Mouse (Mus musculus) testis, adult 2 months (tissue): ENCODE measurements around the gene Glipr1l3. TPM values are rescaled to one million over a fixed set of nuclear protein-coding genes. Genes with fewer than 3 reads are reported as not detected.
"Not testable (repeated sequence)": the region's sequence is repeated elsewhere in the genome, so short reads cannot be mapped to it uniquely, and the experiment has no call there.

Experiments
- H3K27ac ChIP-seq: fragments of 200-500 bp; 2 replicates; pipeline ENCODE4 v1.5.1; 2012; ENCODE audit warnings: low read depth, low read length; ENCODE audit not compliant: control insufficient read depth, insufficient read depth
- H3K27me3 ChIP-seq: fragments of 200-500 bp; 2 replicates; pipeline ENCODE4 v1.6.1; 2012; ENCODE audit warnings: mild to moderate bottlenecking, low read length, moderate library complexity; ENCODE audit not compliant: control insufficient read depth, insufficient read depth
- H3K36me3 ChIP-seq: fragments of 200-500 bp; 2 replicates; pipeline ENCODE4 v1.6.1; 2012; ENCODE audit warnings: mild to moderate bottlenecking, low read length; ENCODE audit not compliant: control insufficient read depth, insufficient read depth
- H3K4me1 ChIP-seq: fragments of 200-500 bp; 2 replicates; pipeline ENCODE4 v1.6.1; 2012; ENCODE audit warnings: low read length; ENCODE audit not compliant: control insufficient read depth, insufficient read depth
- H3K4me3 ChIP-seq: fragments of 200-500 bp; 2 replicates; pipeline ENCODE4 v1.5.1; 2012; ENCODE audit warnings: low read depth, mild to moderate bottlenecking, low read length, moderate library complexity, mixed read lengths; ENCODE audit not compliant: control insufficient read depth
- CTCF ChIP-seq: fragments of 200-500 bp; IDR thresholded peaks from 2 replicates; pipeline ENCODE4 v1.5.1; 2012; ENCODE audit warnings: low read depth, mild to moderate bottlenecking, inconsistent platforms, low read length, moderate library complexity; ENCODE audit not compliant: control insufficient read depth, insufficient read depth, insufficient replicate concordance
- POLR2A ChIP-seq: fragments of 200-500 bp; IDR thresholded peaks from 2 replicates; pipeline ENCODE4 v1.6.1; 2012; ENCODE audit warnings: low read depth, mild to moderate bottlenecking, inconsistent platforms, low read length, moderate library complexity; ENCODE audit not compliant: control insufficient read depth
- polyA plus RNA-seq: library from polyadenylated mRNA; depleted of rRNA; stranded (reverse); fragments of >200 nt; gene quantifications from 2 replicates; pipeline ENCODE4 v1.2.3, GENCODE M21; 2012; rRNA removed

The Glipr1l3 gene
- 20.0 and 24.9 TPM in 2 replicates for polyA plus RNA-seq

DNA sequence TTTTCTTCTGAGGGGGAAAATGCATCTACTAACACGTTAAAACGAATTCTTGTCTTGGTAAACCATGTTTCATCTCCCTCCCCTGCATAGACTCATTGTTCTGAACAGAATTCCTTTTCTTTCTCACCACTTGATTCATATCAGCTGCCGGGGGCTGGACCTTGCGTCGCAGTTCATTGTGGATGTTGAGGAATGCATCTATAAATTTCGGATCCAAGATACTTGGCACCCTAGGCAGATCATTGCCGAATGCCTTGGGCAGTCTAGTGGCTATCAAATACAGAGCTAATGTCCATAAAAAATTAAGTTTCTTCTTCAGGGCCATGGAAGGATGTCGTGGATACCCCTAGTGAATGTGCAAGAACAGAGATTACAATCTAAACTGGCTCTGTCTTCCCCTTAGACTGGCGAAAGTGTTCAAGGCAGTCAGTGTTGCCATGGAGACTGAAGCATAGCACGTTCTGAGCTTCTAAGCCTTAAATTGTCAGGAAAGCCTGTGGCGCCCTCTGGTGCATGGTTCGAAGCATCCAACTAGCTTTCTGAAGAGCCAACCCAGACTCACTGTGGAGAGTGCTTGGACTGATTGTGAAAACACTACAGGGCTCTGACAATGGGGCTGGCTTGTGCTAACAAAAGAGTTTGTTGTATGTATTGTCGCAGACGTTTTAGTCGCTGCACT, at the start of gene Glipr1l3:
Glipr1l3 (minus strand) TSS at position 446 of the 679 bp plus-strand sequence.
- TF ChIP-seq CTCF = peak; percentile 57; the same call in 1 of the 2 replicates
- H3K4me3 ChIP-seq = peak within 1 kb of the TSS; percentile 56

DNA sequence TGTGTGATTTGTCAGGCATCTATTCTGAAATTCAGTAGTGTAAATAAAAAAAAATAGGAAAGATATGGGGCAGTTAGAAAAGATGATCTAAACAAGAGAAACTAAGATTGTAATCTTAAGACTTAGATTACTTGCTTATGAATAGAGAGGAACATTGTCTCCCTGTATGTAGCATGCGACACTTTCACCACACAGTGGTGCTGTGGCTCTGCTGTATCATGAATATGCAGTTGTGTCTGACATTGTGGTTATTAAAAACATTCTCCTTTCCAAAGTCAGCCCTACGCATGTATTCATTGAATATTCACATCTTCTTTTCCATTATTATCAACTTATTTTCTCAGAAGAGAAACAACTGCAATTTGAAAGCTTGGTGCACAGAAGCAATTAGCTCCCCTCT, 43.3 kb upstream of the Glipr1l3 start:
- Histone ChIP-seq H3K36me3 (no peaks in the 10 kb centered on the region), H3K27me3 (no peaks in the 10 kb centered on the region), H3K27ac (no peak overlapping the region), H3K4me3 (no peak overlapping the region), H3K4me1 (no peaks in the 10 kb centered on the region)
- TF ChIP-seq CTCF = no peak
- TF ChIP-seq POLR2A = no peak

More for the DNA sequence above, at the start of gene Glipr1l3:
- H3K36me3 ChIP-seq, H3K4me1 ChIP-seq, H3K27me3 ChIP-seq, H3K27ac ChIP-seq: not testable (repeated sequence)

- H3K27ac ChIP-seq, H3K27me3 ChIP-seq, H3K36me3 ChIP-seq, H3K4me1 ChIP-seq, H3K4me3 ChIP-seq: not testable (repeated sequence)
These were observed 33.8 kb upstream of the Glipr1l3 start for GRCm38 (mm10) chr10:112193919-112194318.

GRCm38 (mm10) chr10:112177027-112177426, 16.9 kb upstream of the Glipr1l3 start:
- H3K4me3 ChIP-seq, H3K27me3 ChIP-seq, H3K36me3 ChIP-seq, H3K4me1 ChIP-seq, H3K27ac ChIP-seq: not testable (repeated sequence)

DNA sequence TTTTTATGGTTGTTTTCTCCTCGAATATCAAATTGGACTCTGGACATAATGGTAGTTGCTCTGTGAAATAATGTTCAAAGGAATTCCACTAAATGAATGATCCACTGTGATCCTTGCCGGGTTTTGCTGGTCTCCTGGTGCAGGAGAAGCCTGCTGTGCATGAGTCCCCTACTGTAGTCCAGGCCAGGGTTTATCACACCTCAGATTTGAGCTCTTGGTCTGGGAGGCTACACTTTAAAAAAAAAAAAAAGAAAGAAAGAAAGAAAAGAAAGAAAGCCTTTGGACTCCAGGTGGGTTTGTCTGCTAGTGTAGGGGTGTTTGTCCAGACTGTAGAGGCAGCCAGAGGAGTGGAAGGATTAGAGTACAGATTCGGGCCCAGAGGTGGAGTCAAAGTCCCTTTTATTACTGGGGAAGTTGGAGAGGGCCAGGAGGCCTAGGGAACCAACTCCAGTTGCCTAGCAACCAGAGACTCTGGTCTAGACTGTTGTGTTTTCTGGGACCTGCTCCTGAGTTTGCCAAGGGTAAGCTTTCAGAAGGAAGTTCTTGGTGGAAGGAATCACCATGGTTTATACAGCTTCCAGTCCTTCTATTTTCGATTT, 3.1 kb upstream of the Glipr1l3 start, which contains the start of gene Caps2:
Caps2 (plus strand) TSS at position 454 of the 599 bp plus-strand sequence.
- Histone ChIP-seq H3K27ac (peak within 1 kb of the TSS; percentile 66), H3K4me3 (peak within 1 kb of the TSS; percentile 74), H3K4me1 (peaks cover 3% of the 10 kb centered on the region; the same call in 1 of the 2 replicates), H3K27me3 (no peaks in the 10 kb centered on the region), H3K36me3 (no peaks in the 10 kb centered on the region)
- no peak for TF ChIP-seq POLR2A
- TF ChIP-seq CTCF = no peak

DNA sequence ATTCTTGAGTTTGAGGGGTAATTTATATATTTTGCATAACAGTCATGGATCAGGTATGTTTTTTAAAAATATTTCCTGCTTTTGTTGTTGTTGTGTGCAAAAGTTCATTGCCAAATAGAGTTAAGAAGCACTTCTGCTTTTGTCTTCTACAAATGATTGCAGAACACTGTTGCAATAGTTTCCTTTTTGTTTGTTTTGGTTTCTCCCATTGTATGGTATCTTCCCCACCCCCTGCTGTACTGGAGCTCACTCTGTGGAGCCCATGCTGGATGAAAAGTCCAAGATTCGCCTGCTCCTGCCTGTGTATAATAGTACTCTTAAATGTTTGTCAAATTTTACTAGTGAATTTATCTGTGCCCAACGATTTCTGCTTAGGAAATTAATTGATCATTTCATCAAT, 20.3 kb downstream of the Glipr1l3 start:
- Histone ChIP-seq H3K4me3 (no peak overlapping the region), H3K36me3 (no peaks in the 10 kb centered on the region), H3K4me1 (no peaks in the 10 kb centered on the region), H3K27ac (no peak overlapping the region), H3K27me3 (no peaks in the 10 kb centered on the region)
- TF ChIP-seq CTCF (no peak), POLR2A (no peak)

- Histone ChIP-seq H3K27ac (no peak overlapping the region), H3K4me3 (peak overlapping the region; percentile 27; the same call in 1 of the 2 replicates)
- TF ChIP-seq POLR2A = no peak
- TF ChIP-seq CTCF = no peak
These were observed 21.2 kb downstream of the Glipr1l3 start for GRCm38 (mm10) chr10:112138871-112139430.

More at GRCm38 (mm10) chr10:112138871-112139430, 21.2 kb downstream of the Glipr1l3 start:
- Histone ChIP-seq H3K4me1 (no peaks in the 10 kb centered on the region), H3K36me3 (no peaks in the 10 kb centered on the region), H3K27me3 (no peaks in the 10 kb centered on the region)
